Mouse (Mus musculus) lung, embryonic 16.5 days (tissue): ENCODE data around the gene Zfp362. TPM values are rescaled to one million over a fixed set of nuclear protein-coding genes. Genes with fewer than 3 reads are reported as not detected.

ENCODE experiments used
- ATAC-seq: fragments of 200-750 bp; cut with Nextera tagmentation; 2 replicates; pipeline ENCODE4 v1.8.0; 2017; ENCODE audit warnings: low read depth, mild to moderate bottlenecking, moderate library complexity
- H3K27ac ChIP-seq: fragments of 300-500 bp; sonication (generic); 2 replicates; pipeline ENCODE4 v1.5.1; 2014; ENCODE audit warnings: mild to moderate bottlenecking, control low read depth, low read length
- H3K27me3 ChIP-seq: fragments of 300-500 bp; sonication (generic); 2 replicates; pipeline ENCODE4 v1.6.1; 2014; ENCODE audit warnings: low read depth, low read length, mixed read lengths; ENCODE audit not compliant: control insufficient read depth, insufficient read depth
- H3K36me3 ChIP-seq: fragments of 300-500 bp; sonication (generic); 2 replicates; pipeline ENCODE4 v1.6.1; 2014; ENCODE audit warnings: low read length; ENCODE audit not compliant: control insufficient read depth, insufficient read depth
- H3K4me1 ChIP-seq: fragments of 300-500 bp; sonication (generic); replicated peaks from 2 replicates; pipeline ENCODE4 v1.6.1; 2014; ENCODE audit warnings: low read length, mixed read lengths; ENCODE audit not compliant: control insufficient read depth, insufficient read depth
- H3K4me2 ChIP-seq: fragments of 300-500 bp; sonication (generic); 2 replicates; pipeline ENCODE4 v1.6.1; 2014; ENCODE audit warnings: low read depth, low read length, control low read depth
- H3K4me3 ChIP-seq: fragments of 300-500 bp; sonication (generic); 2 replicates; pipeline ENCODE4 v1.5.1; 2014; ENCODE audit warnings: mild to moderate bottlenecking, low read length, control low read depth
- H3K9ac ChIP-seq: fragments of 300-500 bp; sonication (generic); 2 replicates; pipeline ENCODE4 v1.6.1; 2014; ENCODE audit warnings: low read length, control low read depth
- H3K9me3 ChIP-seq: fragments of 300-500 bp; sonication (generic); 2 replicates; pipeline ENCODE4 v1.6.1; 2016; ENCODE audit warnings: low read length; ENCODE audit not compliant: control insufficient read depth
- WGBS: fragments of 180-500 bp; shearing (Covaris S2); extraction: QIAGEN DNeasy Blood & Tissue Kit; methylation state at CpG from one replicate; pipeline ENCODE4 v1.1.7; 2014; 5-methylcytosine and 5-hydroxymethylcytosine counted together
- polyA plus RNA-seq: library from polyadenylated mRNA; unstranded; fragments of >200 nt; fragmentation: Nextera tagmentation; extraction: Ambion mirVana; gene quantifications from 2 replicates; pipeline ENCODE4 v1.2.1, GENCODE M21; 2015

Zfp362 gene
- polyA plus RNA-seq, 1 experiment from 2014 or later: 33.6 TPM

- H3K9ac ChIP-seq: no peak overlapping the region
- no peak overlapping the region for H3K27ac ChIP-seq
- no peaks in the 10 kb centered on the region for H3K27me3 ChIP-seq
- H3K4me2 ChIP-seq: no peak overlapping the region
- 90% methylated on average over 24 of the region's 24 CpGs for WGBS
- ATAC-seq: no peak
- H3K9me3 ChIP-seq: no peaks in the 10 kb centered on the region
- H3K36me3 ChIP-seq: peaks cover 40% of the 10 kb centered on the region
- no peak overlapping the region for H3K4me3 ChIP-seq
- H3K4me1 ChIP-seq: peaks cover 6% of the 10 kb centered on the region; the same call in 1 of the 2 replicates
Measured at GRCm38 (mm10) chr4:128787023-128787939, 18.6 kb downstream of the Zfp362 start.

GRCm38 (mm10) chr4:128785921-128786654 lies 19.8 kb downstream of the Zfp362 start:
- H3K4me1 ChIP-seq: peaks cover 8% of the 10 kb centered on the region; the same call in 1 of the 2 replicates
- no peak overlapping the region for H3K4me3 ChIP-seq
- 91% methylated on average over 10 of the region's 11 CpGs for WGBS
- H3K9ac ChIP-seq: no peak overlapping the region
- H3K9me3 ChIP-seq: no peaks in the 10 kb centered on the region
- H3K36me3 ChIP-seq: peaks cover 50% of the 10 kb centered on the region
- no peak overlapping the region for H3K27ac ChIP-seq
- no peak for ATAC-seq
- H3K27me3 ChIP-seq: no peaks in the 10 kb centered on the region
- H3K4me2 ChIP-seq: no peak overlapping the region

- Histone ChIP-seq H3K4me1 (peaks cover 3% of the 10 kb centered on the region; the same call in 1 of the 2 replicates), H3K27ac (no peak overlapping the region), H3K9ac (no peak overlapping the region), H3K4me3 (no peak overlapping the region), H3K9me3 (no peaks in the 10 kb centered on the region), H3K27me3 (no peaks in the 10 kb centered on the region), H3K4me2 (no peak overlapping the region), H3K36me3 (peaks cover 53% of the 10 kb centered on the region)
- ATAC-seq: no peak
- WGBS: 87% methylated on average over 15 of the region's 15 CpGs
Measured at GRCm38 (mm10) chr4:128784950-128785631, 20.8 kb downstream of the Zfp362 start.

GRCm38 (mm10) chr4:128782645-128783044 lies 23.2 kb downstream of the Zfp362 start:
- no peak overlapping the region for H3K9ac ChIP-seq
- H3K9me3 ChIP-seq: no peaks in the 10 kb centered on the region
- H3K27ac ChIP-seq: no peak overlapping the region
- peaks cover 64% of the 10 kb centered on the region for H3K36me3 ChIP-seq
- WGBS: 57% methylated on average over 4 of the region's 4 CpGs
- H3K4me3 ChIP-seq: no peak overlapping the region
- ATAC-seq: no peak
- H3K4me1 ChIP-seq: peaks cover 3% of the 10 kb centered on the region; the same call in 1 of the 2 replicates
- H3K4me2 ChIP-seq: no peak overlapping the region
- no peaks in the 10 kb centered on the region for H3K27me3 ChIP-seq

GRCm38 (mm10) chr4:128782037-128782436 lies 23.8 kb downstream of the Zfp362 start:
- no peak overlapping the region for H3K4me2 ChIP-seq
- ATAC-seq: no peak
- WGBS: 74% methylated on average over 7 of the region's 7 CpGs
- H3K9ac ChIP-seq: no peak overlapping the region
- H3K36me3 ChIP-seq: peaks cover 62% of the 10 kb centered on the region
- H3K27ac ChIP-seq: no peak overlapping the region
- peaks cover 3% of the 10 kb centered on the region; the same call in 1 of the 2 replicates for H3K4me1 ChIP-seq
- no peaks in the 10 kb centered on the region for H3K27me3 ChIP-seq
- H3K4me3 ChIP-seq: no peak overlapping the region
- no peaks in the 10 kb centered on the region for H3K9me3 ChIP-seq

GRCm38 (mm10) chr4:128777593-128777992 lies 28.3 kb downstream of the Zfp362 start:
- Histone ChIP-seq H3K27ac (no peak overlapping the region), H3K9me3 (no peaks in the 10 kb centered on the region), H3K4me2 (no peak overlapping the region), H3K27me3 (no peaks in the 10 kb centered on the region), H3K4me1 (peaks cover 3% of the 10 kb centered on the region; the same call in 1 of the 2 replicates), H3K4me3 (no peak overlapping the region), H3K36me3 (peaks cover 65% of the 10 kb centered on the region), H3K9ac (no peak overlapping the region)
- WGBS: 78% methylated on average over 11 of the region's 11 CpGs
- ATAC-seq: no peak

- ATAC-seq: peak; percentile 62
- no peak overlapping the region for H3K9ac ChIP-seq
- peaks cover 68% of the 10 kb centered on the region for H3K36me3 ChIP-seq
- no peak overlapping the region for H3K27ac ChIP-seq
- no peaks in the 10 kb centered on the region for H3K9me3 ChIP-seq
- no peaks in the 10 kb centered on the region for H3K4me1 ChIP-seq
- no peak overlapping the region for H3K4me3 ChIP-seq
- no peaks in the 10 kb centered on the region for H3K27me3 ChIP-seq
- no peak overlapping the region for H3K4me2 ChIP-seq
- WGBS: 47% methylated on average over 20 of the region's 20 CpGs
Measured at GRCm38 (mm10) chr4:128776568-128777289, 29.1 kb downstream of the Zfp362 start.

GRCm38 (mm10) chr4:128774467-128774866 lies 31.4 kb downstream of the Zfp362 start:
- 87% methylated on average over 9 of the region's 9 CpGs for WGBS
- ATAC-seq: no peak
- peaks cover 3% of the 10 kb centered on the region; the same call in 1 of the 2 replicates for H3K4me1 ChIP-seq
- no peak overlapping the region for H3K9ac ChIP-seq
- no peak overlapping the region for H3K4me2 ChIP-seq
- H3K27ac ChIP-seq: no peak overlapping the region
- H3K36me3 ChIP-seq: peaks cover 53% of the 10 kb centered on the region
- H3K4me3 ChIP-seq: no peak overlapping the region
- no peaks in the 10 kb centered on the region for H3K9me3 ChIP-seq
- no peaks in the 10 kb centered on the region for H3K27me3 ChIP-seq
